Mouse (Mus musculus): ENCODE data around the gene Camta1.

- TF ChIP-seq CTCF (IDR thresholded peaks at IDR 0.05; ENCODE audit: low read depth) = no peak
- no peak for TF ChIP-seq EP300 (optimal IDR thresholded peaks at IDR 0.05)
Observed at GRCm38 (mm10) chr4:151538446-151539166, 323.1 kb downstream of the Camta1 start.

Data from stomach, postnatal 0 days (tissue).